Mouse (Mus musculus): Measurements from ENCODE around the gene Clgn. TPM values are rescaled to one million over a fixed set of nuclear protein-coding genes. Genes with fewer than 3 reads are reported as not detected.

The Clgn gene
- polyA plus RNA-seq, 1 experiment from 2014 or later = 17.2 TPM

DNA sequence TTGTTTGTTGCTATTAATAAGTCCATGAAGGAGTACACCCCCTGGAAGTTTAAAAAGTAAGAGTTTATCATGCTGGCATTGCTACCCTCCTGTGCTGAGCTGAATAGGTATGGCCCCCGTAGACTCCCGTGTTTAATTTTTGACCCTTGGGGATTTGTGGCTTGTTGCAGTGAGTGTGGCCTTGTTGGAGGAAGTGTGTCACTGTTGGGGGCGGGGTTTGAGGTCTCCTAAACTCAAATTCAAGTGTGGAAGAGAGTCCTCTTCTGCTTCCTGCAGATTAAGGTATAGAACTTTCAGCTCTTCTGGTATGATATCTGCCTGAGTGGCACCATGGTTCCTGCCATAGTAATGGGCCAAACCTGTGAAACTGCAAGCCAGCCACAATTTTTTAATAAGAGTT lies 69.9 kb downstream of the Clgn start:
- no peak overlapping the region for H3K27ac ChIP-seq (replicated peaks)
- H3K9me3 ChIP-seq (replicated peaks) = no peaks in the 10 kb centered on the region
- H3K4me2 ChIP-seq = no peak overlapping the region
- no peak overlapping the region for H3K9ac ChIP-seq (replicated peaks)
- no peak overlapping the region for H3K4me3 ChIP-seq (replicated peaks)
- no peak for ATAC-seq (ENCODE audit: low FRiP score)
- no peaks in the 10 kb centered on the region for H3K27me3 ChIP-seq (replicated peaks)
- WGBS = 80% methylated on average over 3 of the region's 3 CpGs
- no peaks in the 10 kb centered on the region for H3K4me1 ChIP-seq
- H3K36me3 ChIP-seq = no peaks in the 10 kb centered on the region

Other genes with a start within 250 kb of the Clgn start
- 12.4 and 14.4 TPM in 2 replicates for gene Tbc1d9, start 224.5 kb upstream of the Clgn start, polyA plus RNA-seq (2015; fragmentation: Nextera tagmentation; extraction: Ambion mirVana)
- 5.5 and 6.2 TPM in 2 replicates for gene Gm10645, start 223.7 kb upstream of the Clgn start, polyA plus RNA-seq (2015; fragmentation: Nextera tagmentation; extraction: Ambion mirVana)
- 0.12 TPM in 1 of 2 replicates, not detected in the other for gene Ucp1, start 99.5 kb upstream of the Clgn start, polyA plus RNA-seq (2015; fragmentation: Nextera tagmentation; extraction: Ambion mirVana)
- 17.9 and 19.7 TPM in 2 replicates for gene Elmod2, start 57.4 kb upstream of the Clgn start, polyA plus RNA-seq (2015; fragmentation: Nextera tagmentation; extraction: Ambion mirVana)
- gene Mgat4d, start 41.4 kb upstream of the Clgn start, polyA plus RNA-seq (2015; fragmentation: Nextera tagmentation; extraction: Ambion mirVana) = not detected in 2 replicates
- 272 and 290 TPM in 2 replicates for gene Scoc, start 68.5 kb downstream of the Clgn start, polyA plus RNA-seq (2015; fragmentation: Nextera tagmentation; extraction: Ambion mirVana)
- not detected in 2 replicates for gene Olfr370, start 145.9 kb downstream of the Clgn start, polyA plus RNA-seq (2015; fragmentation: Nextera tagmentation; extraction: Ambion mirVana)
- 344 and 362 TPM in 2 replicates for gene Ndufb7, start 176.8 kb downstream of the Clgn start, polyA plus RNA-seq (2015; fragmentation: Nextera tagmentation; extraction: Ambion mirVana)
- 1,464 and 1,650 TPM in 2 replicates for gene Tecr, start 218.1 kb downstream of the Clgn start, polyA plus RNA-seq (2015; fragmentation: Nextera tagmentation; extraction: Ambion mirVana)
- 57.9 and 63.1 TPM in 2 replicates for gene Dnajb1, start 218.3 kb downstream of the Clgn start, polyA plus RNA-seq (2015; fragmentation: Nextera tagmentation; extraction: Ambion mirVana)